Mouse (Mus musculus) gonadal fat pad, adult 2 months (tissue): ENCODE data around the gene Lix1l. TPM values are rescaled to one million over a fixed set of nuclear protein-coding genes. Genes with fewer than 3 reads are reported as not detected.

Experiments
- DNase-seq: peaks from one replicate; pipeline ENCODE4 v3.0.0-alpha.2; 2012; ENCODE audit warnings: low read depth
- polyA plus RNA-seq: library from polyadenylated mRNA; depleted of rRNA; stranded (reverse); fragments of >200 nt; gene quantifications from 2 replicates; pipeline ENCODE4 v1.2.3, GENCODE M21; 2012; rRNA removed

Gene Lix1l
- polyA plus RNA-seq, 1 experiment, result 20.6 TPM

GRCm38 (mm10) chr3:96674442-96674841 is 73.5 kb downstream of the Lix1l start:
- no peak for DNase-seq

- no peak for DNase-seq
Observed at GRCm38 (mm10) chr3:96675171-96675570, 74.2 kb downstream of the Lix1l start.

- DNase-seq, result no peak
Observed at GRCm38 (mm10) chr3:96675690-96676089, 74.7 kb downstream of the Lix1l start.

Other genes starting within 250 kb of the Lix1l start
- not detected in 2 replicates for gene BC107364, start 148.8 kb upstream of the Lix1l start, polyA plus RNA-seq
- gene Hfe2, start 76.0 kb upstream of the Lix1l start, polyA plus RNA-seq, result 0.16 and 0.55 TPM in 2 replicates
- 664 and 966 TPM in 2 replicates for gene Txnip, start 43.2 kb upstream of the Lix1l start, polyA plus RNA-seq
- 0.39 TPM in 1 of 2 replicates, not detected in the other for gene Gm16253, start 24.2 kb upstream of the Lix1l start, polyA plus RNA-seq
- gene Polr3gl, start 7.0 kb upstream of the Lix1l start, polyA plus RNA-seq, result 12.6 and 13.7 TPM in 2 replicates
- gene Ankrd34a, start 4.5 kb upstream of the Lix1l start, polyA plus RNA-seq, result 0.34 and 0.37 TPM in 2 replicates
- gene Rbm8a, start 28.8 kb downstream of the Lix1l start, polyA plus RNA-seq, result 6.5 and 12.6 TPM in 2 replicates
- 55.1 and 57.9 TPM in 2 replicates for gene Pex11b, start 34.2 kb downstream of the Lix1l start, polyA plus RNA-seq
- gene Gm42957, start 34.3 kb downstream of the Lix1l start, polyA plus RNA-seq, result 0.09 and 0.10 TPM in 2 replicates
- 2.1 and 2.5 TPM in 2 replicates for gene Itga10, start 44.4 kb downstream of the Lix1l start, polyA plus RNA-seq
- gene Ankrd35, start 69.0 kb downstream of the Lix1l start, polyA plus RNA-seq, result 1.8 and 2.2 TPM in 2 replicates
- gene Pias3, start 95.2 kb downstream of the Lix1l start, polyA plus RNA-seq, result 23.4 and 29.1 TPM in 2 replicates
- gene Nudt17, start 107.4 kb downstream of the Lix1l start, polyA plus RNA-seq, result 0.72 and 1.3 TPM in 2 replicates
- 28.4 and 29.9 TPM in 2 replicates for gene Polr3c, start 126.5 kb downstream of the Lix1l start, polyA plus RNA-seq
- 21.4 and 26.2 TPM in 2 replicates for gene Rnf115, start 126.5 kb downstream of the Lix1l start, polyA plus RNA-seq
- 49.3 and 91.8 TPM in 2 replicates for gene Pdzk1, start 228.1 kb downstream of the Lix1l start, polyA plus RNA-seq
- gene Cd160, start 228.2 kb downstream of the Lix1l start, polyA plus RNA-seq, result 0.53 and 0.82 TPM in 2 replicates